ENCODE assay signal across 9 mouse cellular contexts in the genomic region with DNA sequence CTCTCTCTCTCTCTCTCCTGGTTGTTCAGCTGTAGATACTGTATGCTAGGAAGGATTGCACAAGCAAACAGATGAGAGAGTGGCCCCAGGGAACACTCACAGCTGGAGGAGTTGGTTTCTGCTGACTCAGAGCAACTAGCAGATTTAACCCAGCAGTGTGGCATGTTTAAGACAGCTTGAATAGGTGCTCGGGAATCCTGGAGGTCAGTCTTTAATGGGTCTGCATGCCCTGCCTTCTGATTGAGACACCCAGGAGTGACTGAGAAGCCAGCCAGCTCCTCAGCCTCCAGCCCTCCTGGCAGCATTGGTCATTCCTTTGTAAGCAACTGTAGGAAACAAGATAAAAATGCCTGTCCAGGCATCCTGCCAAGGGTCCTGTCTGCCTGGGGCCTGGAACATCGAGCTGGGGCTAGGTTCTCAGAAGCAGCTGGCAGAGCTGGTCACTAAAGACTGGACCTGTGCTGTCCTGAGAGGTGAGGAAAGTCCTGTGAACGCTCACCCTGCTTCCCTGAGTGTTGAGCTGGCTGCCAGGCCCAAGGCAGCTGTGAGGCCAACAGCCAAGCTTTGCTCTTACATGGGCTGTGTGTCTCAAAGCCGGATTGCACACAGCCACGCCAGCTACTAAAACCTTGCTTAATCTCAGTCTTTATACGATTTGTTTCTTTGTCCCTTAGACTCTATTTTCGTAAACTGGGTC. TPM values are rescaled to one million over a fixed set of nuclear protein-coding genes. Genes with fewer than 3 reads are reported as not detected.
DNase-seq lines count a peak whose midpoint lies in the region; ATAC-seq and TF ChIP-seq lines count a peak whose summit lies in the region.
"Had no signal": no experiment of that assay in that cellular context is flagged by ENCODE, and none has a peak within 500 bp of the region (broad histone marks: within the 10 kb centered on the region; RNA-seq: fewer than 3 reads in every experiment).

No protein-coding gene starts in this region.

- 0 out of 2 replicates have a peak, but pooled peaks cover under 1% of the 10 kb centered on the region for H3K36me3 ChIP-seq in hindbrain, embryonic 15.5 days
- no peaks in the 10 kb centered on the region for H3K36me3 ChIP-seq in hindbrain, embryonic 14.5 days (replicated peaks; ENCODE audit: control insufficient read depth, insufficient read depth)
- H3K36me3 ChIP-seq in heart, embryonic 16.5 days (ENCODE audit: control insufficient read depth, insufficient read depth), result peaks cover 38% of the 10 kb centered on the region
- H3K36me3 ChIP-seq in midbrain, embryonic 10.5 days, result no peaks in the 10 kb centered on the region

- H3K27me3 ChIP-seq in hindbrain, embryonic 15.5 days, result no peaks in the 10 kb centered on the region
- H3K27me3 ChIP-seq in hindbrain, embryonic 14.5 days (ENCODE audit: control insufficient read depth, insufficient read depth, low read length), result no peaks in the 10 kb centered on the region
- H3K27me3 ChIP-seq in heart, embryonic 16.5 days (ENCODE audit: control insufficient read depth, insufficient read depth, low read length), result no peaks in the 10 kb centered on the region
- no peaks in the 10 kb centered on the region for H3K27me3 ChIP-seq in midbrain, embryonic 10.5 days (ENCODE audit: low read depth, poor library complexity, severe bottlenecking)

- no peak for ATAC-seq in hindbrain, embryonic 15.5 days (ENCODE audit: low FRiP score, low read depth)
- ATAC-seq in hindbrain, embryonic 14.5 days (ENCODE audit: low FRiP score), result no peak
- ATAC-seq in heart, embryonic 16.5 days (replicated peaks; ENCODE audit: extremely low read depth, insufficient read depth, low FRiP score), result peak; percentile 91

- DNase-seq in hindbrain, embryonic 14.5 days (ENCODE audit: low spot score), result no peak
- DNase-seq in 416B (ENCODE audit: low read depth), result peak; percentile 64
- peak; percentile 5 to 9 for DNase-seq in cerebellum, postnatal 36 days
- DNase-seq in lung, adult 2 months, result peak; percentile 60
- peak; percentile 81 for DNase-seq in testis, postnatal 14 days (ENCODE audit: low spot score)
- DNase-seq in midbrain, embryonic 10.5 days (ENCODE audit: low spot score), result no peak

- no peak for TF ChIP-seq POLR2A in lung, adult 2 months (IDR thresholded peaks at IDR 0.05; ENCODE audit: borderline replicate concordance, extremely low read depth, low read depth, low read length)

- H3K27ac ChIP-seq in hindbrain, embryonic 15.5 days (replicated peaks), result peak overlapping the region; percentile 6; the same call in 1 of the 2 replicates
- H3K27ac ChIP-seq in hindbrain, embryonic 14.5 days, result no peak overlapping the region
- peak overlapping the region; percentile 85 for H3K27ac ChIP-seq in heart, embryonic 16.5 days (ENCODE audit: low read length)
- H3K27ac ChIP-seq in midbrain, embryonic 10.5 days (replicated peaks), result no peak overlapping the region

- no peak overlapping the region for H3K4me3 ChIP-seq in hindbrain, embryonic 15.5 days
- no peak overlapping the region for H3K4me3 ChIP-seq in hindbrain, embryonic 14.5 days (replicated peaks; ENCODE audit: low read length)
- no peak overlapping the region for H3K4me3 ChIP-seq in heart, embryonic 16.5 days (ENCODE audit: low read length)
- no peak overlapping the region for H3K4me3 ChIP-seq in lung, adult 2 months (replicated peaks; ENCODE audit: extremely low read depth, low read depth, low read length)
- no peak overlapping the region for H3K4me3 ChIP-seq in midbrain, embryonic 10.5 days
- H3K4me3 ChIP-seq: erythroblast, embryonic 14.5 days had no signal

- no peak overlapping the region for H3K4me2 ChIP-seq in hindbrain, embryonic 15.5 days
- no peak overlapping the region for H3K4me2 ChIP-seq in hindbrain, embryonic 14.5 days (replicated peaks)
- peak overlapping the region; percentile 11; the same call in 1 of the 2 replicates for H3K4me2 ChIP-seq in heart, embryonic 16.5 days (ENCODE audit: low read depth, low read length)

- H3K9me3 ChIP-seq in hindbrain, embryonic 15.5 days, result no peaks in the 10 kb centered on the region
- H3K9me3 ChIP-seq in hindbrain, embryonic 14.5 days (ENCODE audit: control insufficient read depth, low read length), result no peaks in the 10 kb centered on the region
- 0 out of 2 replicates have a peak, but pooled peaks cover 4% of the 10 kb centered on the region for H3K9me3 ChIP-seq in heart, embryonic 16.5 days (replicated peaks; ENCODE audit: control insufficient read depth, low read length)
- H3K9me3 ChIP-seq in midbrain, embryonic 10.5 days (replicated peaks), result peaks cover 3% of the 10 kb centered on the region; the same call in 1 of the 2 replicates

- no peak overlapping the region for H3K9ac ChIP-seq in hindbrain, embryonic 15.5 days
- H3K9ac ChIP-seq in hindbrain, embryonic 14.5 days, result no peak overlapping the region
- no peak overlapping the region for H3K9ac ChIP-seq in heart, embryonic 16.5 days (ENCODE audit: low read length)

- TF ChIP-seq CTCF in lung, adult 2 months (IDR thresholded peaks at IDR 0.05; ENCODE audit: insufficient read depth, low read length), result no peak

- WGBS in hindbrain, embryonic 15.5 days, result 65% methylated on average over 7 of the region's 7 CpGs
- WGBS in hindbrain, embryonic 14.5 days, result 77% methylated on average over 7 of the region's 7 CpGs
- WGBS in heart, embryonic 16.5 days, result 15% methylated on average over 7 of the region's 7 CpGs
- 24% methylated on average over 7 of the region's 7 CpGs for WGBS in lung, adult 2 months
- WGBS in midbrain, embryonic 10.5 days, result 78% methylated on average over 7 of the region's 7 CpGs

- H3K4me1 ChIP-seq in hindbrain, embryonic 15.5 days (replicated peaks), result peaks cover 7% of the 10 kb centered on the region
- H3K4me1 ChIP-seq in hindbrain, embryonic 14.5 days (replicated peaks; ENCODE audit: control insufficient read depth, insufficient read depth, low read length), result no peaks in the 10 kb centered on the region
- H3K4me1 ChIP-seq in heart, embryonic 16.5 days (ENCODE audit: control insufficient read depth, insufficient read depth, low read length), result peaks cover 16% of the 10 kb centered on the region
- H3K4me1 ChIP-seq in lung, adult 2 months (ENCODE audit: control insufficient read depth, insufficient read depth, low read length), result peaks cover 15% of the 10 kb centered on the region
- no peaks in the 10 kb centered on the region for H3K4me1 ChIP-seq in midbrain, embryonic 10.5 days

RNA-seq across cellular contexts. Expression of gene Cpt1a, which starts 31.4 kb away (rescaled TPM):
- polyA plus RNA-seq in hindbrain, embryonic 15.5 days (2015; fragmentation: Nextera tagmentation; extraction: Ambion mirVana), result 17.7 and 18.2 TPM in 2 replicates
- polyA plus RNA-seq in hindbrain, embryonic 14.5 days (2014; fragmentation: Nextera tagmentation; extraction: Ambion mirVana), result 19.6 and 22.4 TPM in 2 replicates
- polyA plus RNA-seq in heart, embryonic 16.5 days (2015; fragmentation: Nextera tagmentation; extraction: Ambion mirVana), result 34.6 and 37.1 TPM in 2 replicates
- 126 and 134 TPM in 2 replicates for polyA plus RNA-seq in lung, adult 2 months (2012; rRNA removed)
- 4.0 and 7.4 TPM in 2 replicates for polyA plus RNA-seq in midbrain, embryonic 10.5 days (2016; fragmentation: Nextera tagmentation; extraction: Ambion mirVana)

RNA-seq across cellular contexts. Expression of gene Tesmin, which starts 35.1 kb away (rescaled TPM):
- 0.43 and 0.66 TPM in 2 replicates for polyA plus RNA-seq in hindbrain, embryonic 15.5 days (2015; fragmentation: Nextera tagmentation; extraction: Ambion mirVana)
- 0.18 and 0.48 TPM in 2 replicates for polyA plus RNA-seq in hindbrain, embryonic 14.5 days (2014; fragmentation: Nextera tagmentation; extraction: Ambion mirVana)
- polyA plus RNA-seq in heart, embryonic 16.5 days (2015; fragmentation: Nextera tagmentation; extraction: Ambion mirVana), result 1.0 and 1.5 TPM in 2 replicates
- 0.41 and 0.48 TPM in 2 replicates for polyA plus RNA-seq in lung, adult 2 months (2012; rRNA removed)
- 0.12 and 0.25 TPM in 2 replicates for polyA plus RNA-seq in midbrain, embryonic 10.5 days (2016; fragmentation: Nextera tagmentation; extraction: Ambion mirVana)

Comparison
In these comparisons a context has a peak if more than half of its experiments do, and no peak if none do; other contexts are left out.
1. H3K27ac ChIP-seq: peak in hindbrain, embryonic 15.5 days (single experiment) and heart, embryonic 16.5 days (single experiment); none in hindbrain, embryonic 14.5 days (single experiment) and midbrain, embryonic 10.5 days (single experiment).
2. DNase-seq: peak in 416B (single experiment), cerebellum, postnatal 36 days (2 of 2), lung, adult 2 months (single experiment) and testis, postnatal 14 days (single experiment); none in hindbrain, embryonic 14.5 days (single experiment) and midbrain, embryonic 10.5 days (single experiment).